Mouse (Mus musculus): ENCODE measurements at regions not wholly inside any gene's neighbourhood (a gene's known extent, or its start where the extent isn't known, plus 50 kb on each side); places are given as distances from the start of the nearest gene placed in this dataset.

DNA sequence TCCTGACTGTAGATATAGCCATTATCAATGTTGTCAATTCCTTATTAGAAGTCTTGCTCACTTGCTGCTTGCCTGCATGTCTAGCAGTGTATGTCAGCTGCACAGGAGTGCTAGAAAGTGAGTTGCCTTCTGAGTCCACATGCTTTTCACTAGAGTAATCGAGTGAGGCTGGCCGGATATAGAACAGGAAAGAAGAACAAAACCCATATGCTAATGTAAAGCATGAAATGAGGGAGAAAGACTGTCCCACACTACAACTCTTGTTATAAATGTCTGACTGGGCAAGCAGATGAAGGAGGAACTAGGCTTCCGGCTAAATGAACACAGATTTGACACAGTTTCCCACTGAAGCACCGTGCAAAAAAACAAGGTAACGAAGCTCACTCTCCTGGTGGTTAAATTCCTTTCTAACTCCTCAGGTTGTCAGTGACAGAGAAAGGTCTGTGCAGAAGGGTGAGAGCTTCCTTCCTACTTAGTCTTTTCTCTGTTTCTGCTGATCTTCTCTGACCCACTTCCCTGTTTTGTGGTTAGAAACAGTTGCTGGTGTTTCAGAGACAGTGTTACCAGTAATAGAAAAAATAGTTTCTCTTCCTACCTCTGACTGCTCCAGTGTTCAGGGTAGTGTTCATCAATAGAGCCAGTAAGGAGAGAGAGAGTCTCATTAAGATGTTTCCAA, 399.0 kb downstream of the Atp23 start:
- no peaks in the 10 kb centered on the region for H3K9me3 ChIP-seq (replicated peaks; ENCODE audit: control insufficient read depth, low read length)
- H3K4me3 ChIP-seq (ENCODE audit: low read depth, low read length) = no peak overlapping the region
- H3K4me2 ChIP-seq (ENCODE audit: low read depth, low read length) = no peak overlapping the region
- H3K27me3 ChIP-seq (ENCODE audit: control insufficient read depth, insufficient read depth, low read length) = no peaks in the 10 kb centered on the region
- DNase-seq (ENCODE audit: low spot score) (no peak), ATAC-seq (replicated peaks; ENCODE audit: insufficient number of reproducible peaks, low FRiP score, low TSS enrichment, low read depth) (no peak)
- WGBS = 65% methylated on average over 5 of the region's 5 CpGs
- no peak overlapping the region for H3K9ac ChIP-seq (replicated peaks; ENCODE audit: low read length)
- H3K27ac ChIP-seq (replicated peaks; ENCODE audit: low read depth, low read length) = no peak overlapping the region
- H3K4me1 ChIP-seq (ENCODE audit: control insufficient read depth, insufficient read depth, low read length) = no peaks in the 10 kb centered on the region
- H3K36me3 ChIP-seq (replicated peaks; ENCODE audit: control insufficient read depth, insufficient read depth, low read depth, low read length) = no peaks in the 10 kb centered on the region

DNA sequence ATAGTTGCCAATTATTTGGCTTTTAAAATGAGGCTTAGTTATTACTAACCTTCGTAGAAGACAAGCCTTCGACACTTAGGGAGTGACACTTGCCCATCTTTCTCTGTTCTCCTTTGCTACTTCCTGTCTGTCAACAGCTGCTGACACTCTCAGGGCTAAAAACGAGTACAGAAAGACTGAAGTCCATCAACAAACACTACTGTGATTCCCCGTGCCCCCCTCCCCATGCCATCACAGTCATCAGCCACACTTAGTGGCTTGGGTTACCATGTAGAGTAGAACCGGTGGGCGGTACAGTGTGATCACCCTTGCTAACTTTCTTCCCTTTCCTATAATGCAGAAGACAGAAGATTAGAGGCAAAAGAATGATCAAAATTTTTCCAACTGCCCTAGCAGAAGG, 402.4 kb downstream of the Atp23 start:
- Histone ChIP-seq H3K4me3 (ENCODE audit: low read depth, low read length) (no peak overlapping the region), H3K27ac (replicated peaks; ENCODE audit: low read depth, low read length) (no peak overlapping the region), H3K4me2 (ENCODE audit: low read depth, low read length) (no peak overlapping the region), H3K4me1 (ENCODE audit: control insufficient read depth, insufficient read depth, low read length) (no peaks in the 10 kb centered on the region), H3K27me3 (ENCODE audit: control insufficient read depth, insufficient read depth, low read length) (no peaks in the 10 kb centered on the region), H3K36me3 (replicated peaks; ENCODE audit: control insufficient read depth, insufficient read depth, low read depth, low read length) (no peaks in the 10 kb centered on the region), H3K9ac (replicated peaks; ENCODE audit: low read length) (no peak overlapping the region), H3K9me3 (replicated peaks; ENCODE audit: control insufficient read depth, low read length) (no peaks in the 10 kb centered on the region)
- ATAC-seq (replicated peaks; ENCODE audit: insufficient number of reproducible peaks, low FRiP score, low TSS enrichment, low read depth) = no peak
- no peak for DNase-seq (ENCODE audit: low spot score)
- WGBS = 86% methylated on average over 6 of the region's 6 CpGs

DNA sequence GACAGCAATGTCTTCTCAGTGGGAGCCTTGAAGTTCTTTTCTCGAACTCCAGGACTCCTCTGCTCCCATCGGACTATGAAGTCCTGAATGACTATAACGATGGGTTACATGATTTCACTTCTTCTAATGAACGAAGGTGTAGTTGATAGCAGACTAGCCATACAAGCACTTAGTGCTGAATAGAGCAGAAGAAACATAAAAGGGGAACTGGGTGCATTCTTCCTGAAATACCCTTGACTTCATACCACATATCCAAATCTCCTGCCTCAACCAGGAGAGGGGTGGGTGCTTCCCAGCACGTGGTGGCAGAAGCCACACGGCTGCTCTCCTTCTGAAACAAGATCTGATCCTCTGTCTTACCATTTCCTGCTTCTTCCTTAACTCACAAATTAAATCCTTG, 407.4 kb downstream of the Atp23 start:
- WGBS = 81% methylated on average over 6 of the region's 6 CpGs

DNA sequence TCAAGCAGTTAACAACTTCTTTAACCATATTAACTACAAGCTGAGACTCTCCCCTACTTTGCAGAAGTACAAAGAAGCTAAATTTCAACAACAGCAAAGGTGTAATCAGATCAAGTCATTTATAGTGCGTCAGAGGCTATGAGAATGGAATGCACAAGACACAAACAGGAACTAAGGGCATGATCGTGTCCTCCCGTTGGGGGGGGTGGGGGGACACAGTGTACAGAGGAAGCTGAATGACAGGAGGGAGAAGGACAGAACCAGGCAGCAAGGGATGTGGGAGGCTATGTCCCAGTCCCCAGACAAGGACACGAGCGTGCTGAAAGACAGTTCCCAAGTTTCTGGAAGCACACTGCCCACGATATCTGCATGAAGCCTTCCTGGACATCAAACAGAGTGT, 408.9 kb downstream of the Atp23 start:
- 76% methylated on average over 6 of the region's 6 CpGs for WGBS
- Histone ChIP-seq H3K4me3 (ENCODE audit: low read depth, low read length) (no peak overlapping the region), H3K4me1 (ENCODE audit: control insufficient read depth, insufficient read depth, low read length) (no peaks in the 10 kb centered on the region), H3K4me2 (ENCODE audit: low read depth, low read length) (no peak overlapping the region), H3K36me3 (replicated peaks; ENCODE audit: control insufficient read depth, insufficient read depth, low read depth, low read length) (no peaks in the 10 kb centered on the region), H3K27me3 (ENCODE audit: control insufficient read depth, insufficient read depth, low read length) (no peaks in the 10 kb centered on the region), H3K9ac (replicated peaks; ENCODE audit: low read length) (no peak overlapping the region), H3K9me3 (replicated peaks; ENCODE audit: control insufficient read depth, low read length) (no peaks in the 10 kb centered on the region), H3K27ac (replicated peaks; ENCODE audit: low read depth, low read length) (no peak overlapping the region)
- ATAC-seq (replicated peaks; ENCODE audit: insufficient number of reproducible peaks, low FRiP score, low TSS enrichment, low read depth) (no peak), DNase-seq (ENCODE audit: low spot score) (no peak)

More for the DNA sequence above, 407.4 kb downstream of the Atp23 start:
- ATAC-seq (replicated peaks; ENCODE audit: insufficient number of reproducible peaks, low FRiP score, low TSS enrichment, low read depth) (no peak), DNase-seq (ENCODE audit: low spot score) (no peak)
- Histone ChIP-seq H3K27me3 (ENCODE audit: control insufficient read depth, insufficient read depth, low read length) (no peaks in the 10 kb centered on the region), H3K4me3 (ENCODE audit: low read depth, low read length) (no peak overlapping the region), H3K4me1 (ENCODE audit: control insufficient read depth, insufficient read depth, low read length) (no peaks in the 10 kb centered on the region), H3K9me3 (replicated peaks; ENCODE audit: control insufficient read depth, low read length) (no peaks in the 10 kb centered on the region), H3K9ac (replicated peaks; ENCODE audit: low read length) (no peak overlapping the region), H3K27ac (replicated peaks; ENCODE audit: low read depth, low read length) (no peak overlapping the region), H3K4me2 (ENCODE audit: low read depth, low read length) (no peak overlapping the region), H3K36me3 (replicated peaks; ENCODE audit: control insufficient read depth, insufficient read depth, low read depth, low read length) (no peaks in the 10 kb centered on the region)

DNA sequence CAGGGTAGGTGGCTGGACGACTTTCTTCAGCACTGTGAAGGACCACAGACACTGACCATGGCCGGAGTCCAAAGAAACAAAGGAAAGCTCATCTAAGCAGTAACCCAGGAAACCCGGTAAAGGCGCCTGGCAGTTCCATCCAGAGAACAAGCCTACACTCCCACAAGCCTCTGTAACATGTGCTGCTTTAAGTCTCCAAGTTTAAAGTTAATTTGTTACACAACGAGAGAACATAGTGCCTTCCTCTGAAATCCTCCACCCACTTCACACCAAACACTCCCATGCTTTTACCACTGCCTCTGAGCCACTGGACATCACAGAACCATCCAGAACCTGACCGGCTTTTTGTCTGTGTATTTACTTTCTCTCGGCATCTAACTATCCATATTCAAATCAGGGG, 416.0 kb downstream of the Atp23 start:
- Histone ChIP-seq H3K36me3 (replicated peaks; ENCODE audit: control insufficient read depth, insufficient read depth, low read depth, low read length) (no peaks in the 10 kb centered on the region), H3K9me3 (replicated peaks; ENCODE audit: control insufficient read depth, low read length) (no peaks in the 10 kb centered on the region), H3K4me2 (ENCODE audit: low read depth, low read length) (no peak overlapping the region), H3K9ac (replicated peaks; ENCODE audit: low read length) (no peak overlapping the region), H3K27me3 (ENCODE audit: control insufficient read depth, insufficient read depth, low read length) (no peaks in the 10 kb centered on the region), H3K27ac (replicated peaks; ENCODE audit: low read depth, low read length) (no peak overlapping the region), H3K4me3 (ENCODE audit: low read depth, low read length) (no peak overlapping the region), H3K4me1 (ENCODE audit: control insufficient read depth, insufficient read depth, low read length) (no peaks in the 10 kb centered on the region)
- ATAC-seq (replicated peaks; ENCODE audit: insufficient number of reproducible peaks, low FRiP score, low TSS enrichment, low read depth) (no peak), DNase-seq (ENCODE audit: low spot score) (no peak)
- 87% methylated on average over 7 of the region's 7 CpGs for WGBS

DNA sequence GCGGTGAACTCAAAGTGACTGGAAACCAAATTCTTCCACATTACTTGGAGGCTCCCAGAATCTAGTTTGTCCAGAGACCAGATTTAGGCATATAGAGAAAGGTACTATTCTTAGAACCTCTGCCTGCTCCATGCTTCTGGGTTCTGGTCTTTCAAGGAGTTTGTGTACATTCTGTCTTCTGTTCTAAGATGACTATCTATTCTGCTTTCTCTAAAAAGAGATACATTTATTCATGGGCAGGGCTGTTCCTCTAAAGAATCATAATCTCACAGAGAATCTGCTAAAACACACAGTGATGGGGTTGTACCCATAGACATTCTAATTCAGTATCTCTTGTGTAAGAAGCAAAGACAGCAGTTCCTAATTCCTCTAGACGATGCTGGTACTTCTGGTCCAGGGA, 417.7 kb downstream of the Atp23 start:
- H3K36me3 ChIP-seq (replicated peaks; ENCODE audit: control insufficient read depth, insufficient read depth, low read depth, low read length) = no peaks in the 10 kb centered on the region
- H3K9me3 ChIP-seq (replicated peaks; ENCODE audit: control insufficient read depth, low read length) = no peaks in the 10 kb centered on the region
- DNase-seq (ENCODE audit: low spot score) = no peak
- no peaks in the 10 kb centered on the region for H3K27me3 ChIP-seq (ENCODE audit: control insufficient read depth, insufficient read depth, low read length)
- H3K4me2 ChIP-seq (ENCODE audit: low read depth, low read length) = no peak overlapping the region
- no peaks in the 10 kb centered on the region for H3K4me1 ChIP-seq (ENCODE audit: control insufficient read depth, insufficient read depth, low read length)
- no peak overlapping the region for H3K27ac ChIP-seq (replicated peaks; ENCODE audit: low read depth, low read length)
- 87% methylated on average over 2 of the region's 2 CpGs for WGBS
- ATAC-seq (replicated peaks; ENCODE audit: insufficient number of reproducible peaks, low FRiP score, low TSS enrichment, low read depth) = no peak
- no peak overlapping the region for H3K9ac ChIP-seq (replicated peaks; ENCODE audit: low read length)
- no peak overlapping the region for H3K4me3 ChIP-seq (ENCODE audit: low read depth, low read length)

DNA sequence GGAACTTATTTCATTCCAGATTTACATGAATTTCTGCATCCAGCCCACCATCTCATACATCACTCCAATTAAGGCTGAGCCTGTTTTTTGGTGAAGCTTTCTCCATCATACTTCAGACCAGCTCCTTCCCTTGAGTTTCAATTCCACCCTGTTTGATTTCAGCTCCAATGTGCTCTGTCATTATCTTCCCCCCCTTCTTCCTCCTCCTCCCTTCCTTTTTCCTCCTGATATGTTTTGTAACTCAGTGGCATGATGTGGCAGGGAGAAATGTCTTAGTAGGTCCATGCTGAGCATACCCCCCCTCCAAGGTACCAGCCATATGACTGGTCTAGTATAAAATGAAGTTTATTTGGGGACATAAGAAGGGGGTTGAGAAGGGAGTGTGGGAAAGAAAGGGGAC, 420.8 kb downstream of the Atp23 start:
- H3K9me3 ChIP-seq (replicated peaks; ENCODE audit: control insufficient read depth, low read length) = no peaks in the 10 kb centered on the region
- no peaks in the 10 kb centered on the region for H3K27me3 ChIP-seq (ENCODE audit: control insufficient read depth, insufficient read depth, low read length)
- no peak for DNase-seq (ENCODE audit: low spot score)
- H3K27ac ChIP-seq (replicated peaks; ENCODE audit: low read depth, low read length) = no peak overlapping the region
- no peak overlapping the region for H3K9ac ChIP-seq (replicated peaks; ENCODE audit: low read length)
- no peak overlapping the region for H3K4me2 ChIP-seq (ENCODE audit: low read depth, low read length)
- no peak overlapping the region for H3K4me3 ChIP-seq (ENCODE audit: low read depth, low read length)
- H3K4me1 ChIP-seq (ENCODE audit: control insufficient read depth, insufficient read depth, low read length) = no peaks in the 10 kb centered on the region
- no peak for ATAC-seq (replicated peaks; ENCODE audit: insufficient number of reproducible peaks, low FRiP score, low TSS enrichment, low read depth)
- H3K36me3 ChIP-seq (replicated peaks; ENCODE audit: control insufficient read depth, insufficient read depth, low read depth, low read length) = no peaks in the 10 kb centered on the region

DNA sequence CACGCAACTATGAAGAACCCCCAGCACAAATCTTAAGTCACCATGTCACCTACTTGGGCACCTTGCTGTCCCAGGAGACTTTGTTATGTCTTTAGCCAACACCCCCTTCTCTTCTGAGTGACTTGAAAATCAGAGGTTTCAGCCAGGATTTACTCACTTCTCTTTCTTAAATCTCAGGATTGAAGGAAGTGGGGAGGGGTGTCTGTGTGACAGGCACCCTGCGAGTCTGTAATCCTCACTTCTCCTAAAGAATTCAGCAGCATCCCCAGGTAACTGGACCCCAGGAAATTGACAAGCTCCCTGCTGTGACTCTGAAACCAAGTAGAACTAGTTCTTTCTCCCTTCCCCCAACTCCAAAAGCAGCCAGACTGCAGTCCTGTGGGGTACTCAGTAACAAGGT, 421.4 kb downstream of the Atp23 start:
- no peak for DNase-seq (ENCODE audit: low spot score)
- H3K4me3 ChIP-seq (ENCODE audit: low read depth, low read length) = no peak overlapping the region
- H3K4me2 ChIP-seq (ENCODE audit: low read depth, low read length) = no peak overlapping the region
- no peaks in the 10 kb centered on the region for H3K36me3 ChIP-seq (replicated peaks; ENCODE audit: control insufficient read depth, insufficient read depth, low read depth, low read length)
- WGBS = 49% methylated on average over 2 of the region's 2 CpGs
- ATAC-seq (replicated peaks; ENCODE audit: insufficient number of reproducible peaks, low FRiP score, low TSS enrichment, low read depth) = no peak
- no peak overlapping the region for H3K27ac ChIP-seq (replicated peaks; ENCODE audit: low read depth, low read length)
- no peaks in the 10 kb centered on the region for H3K9me3 ChIP-seq (replicated peaks; ENCODE audit: control insufficient read depth, low read length)
- no peak overlapping the region for H3K9ac ChIP-seq (replicated peaks; ENCODE audit: low read length)
- no peaks in the 10 kb centered on the region for H3K27me3 ChIP-seq (ENCODE audit: control insufficient read depth, insufficient read depth, low read length)
- no peaks in the 10 kb centered on the region for H3K4me1 ChIP-seq (ENCODE audit: control insufficient read depth, insufficient read depth, low read length)

Data from embryonic facial prominence, embryonic 11.5 days (tissue).